8 mouse cellular contexts compared by ENCODE assay signal in genomic region chr8:86873151-86873550, GRCm38 (mm10). TPM values are rescaled to one million over a fixed set of nuclear protein-coding genes. Genes with fewer than 3 reads are reported as not detected.
DNase-seq lines count a peak whose midpoint lies in the region; ATAC-seq and TF ChIP-seq lines count a peak whose summit lies in the region.

No protein-coding gene starts in this region.

- no peak overlapping the region for H3K4me3 ChIP-seq in kidney, adult 2 months (ENCODE audit: insufficient read depth, low read depth, low read length)
- H3K4me3 ChIP-seq in intestine, embryonic 16.5 days (ENCODE audit: low read length) = no peak overlapping the region
- H3K4me3 ChIP-seq in myocyte = no peak overlapping the region

- 13% methylated on average over 2 of the region's 2 CpGs for WGBS in kidney, adult 2 months
- WGBS in intestine, embryonic 16.5 days = 45% methylated on average over 2 of the region's 2 CpGs

- H3K4me2 ChIP-seq in intestine, embryonic 16.5 days (ENCODE audit: low read depth, low read length) = no peak overlapping the region
- no peak overlapping the region for H3K4me2 ChIP-seq in myocyte (ENCODE audit: low read depth)

- H3K27me3 ChIP-seq in kidney, adult 2 months (replicated peaks; ENCODE audit: control insufficient read depth, insufficient read depth, low read length) = no peaks in the 10 kb centered on the region
- H3K27me3 ChIP-seq in intestine, embryonic 16.5 days (replicated peaks; ENCODE audit: control insufficient read depth, insufficient read depth, low read length) = no peaks in the 10 kb centered on the region
- H3K27me3 ChIP-seq in myocyte (ENCODE audit: control insufficient read depth, insufficient read depth, insufficient read length) = no peaks in the 10 kb centered on the region

- no peak overlapping the region for H3ac ChIP-seq in myocyte (ENCODE audit: control insufficient read depth, insufficient read length)

- H3K4me1 ChIP-seq in kidney, adult 2 months (ENCODE audit: control insufficient read depth, insufficient read depth, low read length) = peaks cover 13% of the 10 kb centered on the region
- peaks cover 20% of the 10 kb centered on the region for H3K4me1 ChIP-seq in intestine, embryonic 16.5 days (ENCODE audit: control insufficient read depth, insufficient read depth, low read length)

- peak; percentile 36 for ATAC-seq in common myeloid progenitor, adult 5-6 weeks (replicated peaks; ENCODE audit: low read depth, poor library complexity, severe bottlenecking)
- peak; percentile 71; the same call in 1 of the 2 replicates for ATAC-seq in intestine, embryonic 16.5 days
- ATAC-seq in activated CD4-positive, CD25-positive, alpha-beta regulatory T cell, adult 4 months = no peak

- H3K9ac ChIP-seq in intestine, embryonic 16.5 days (ENCODE audit: low read depth, low read length) = no peak overlapping the region

- no peak for TF ChIP-seq CTCF in kidney, adult 2 months (conservative IDR thresholded peaks at IDR 0.05; ENCODE audit: insufficient read depth, insufficient read length, low read depth, low read length)

- no peaks in the 10 kb centered on the region for H3K36me3 ChIP-seq in kidney, adult 2 months (ENCODE audit: control insufficient read depth, insufficient read depth, low read length)
- H3K36me3 ChIP-seq in intestine, embryonic 16.5 days (ENCODE audit: control insufficient read depth, insufficient read depth, low read length) = no peaks in the 10 kb centered on the region
- H3K36me3 ChIP-seq in myocyte (ENCODE audit: control insufficient read depth, insufficient read depth) = no peaks in the 10 kb centered on the region

- H3K9me3 ChIP-seq in intestine, embryonic 16.5 days (ENCODE audit: control insufficient read depth, low read length) = no peaks in the 10 kb centered on the region

- H3K79me2 ChIP-seq in myocyte (ENCODE audit: control insufficient read depth, insufficient read depth) = peaks cover 100% of the 10 kb centered on the region

- H3K27ac ChIP-seq in kidney, adult 2 months (ENCODE audit: insufficient read depth, low read depth, low read length) = no peak overlapping the region
- 0 out of 2 replicates have a peak overlapping the region, but pooled peaks have one; percentile 10 for H3K27ac ChIP-seq in intestine, embryonic 16.5 days (ENCODE audit: low read length)

- peak; percentile 62 for DNase-seq in kidney, adult 2 months
- no peak for DNase-seq in kidney, adult 11 months
- DNase-seq in Muller cell, postnatal 12 days (ENCODE audit: inconsistent ontology term) = peak; percentile 91
- DNase-seq in adrenal gland, adult 18-20 months (ENCODE audit: low spot score in 2 of 2) = no peak

- no peak for TF ChIP-seq POLR2A in kidney, adult 2 months (IDR thresholded peaks at IDR 0.05; ENCODE audit: low read depth, low read length)
- TF ChIP-seq POLR2A in myocyte (IDR thresholded peaks at IDR 0.05; ENCODE audit: insufficient read length, low read depth) = no peak

TF ChIP-seq in myocyte, 11 proteins besides CTCF, POLR2A, EP300 and RAD21:
- TF ChIP-seq CEBPB (IDR thresholded peaks at IDR 0.05; ENCODE audit: insufficient read depth, poor library complexity, severe bottlenecking) (peak; percentile 70; the same call in 1 of the 2 replicates), TCF12 (IDR thresholded peaks at IDR 0.05; ENCODE audit: insufficient read depth, poor library complexity, severe bottlenecking) (no peak)

RNA-seq across cellular contexts. Expression of gene N4bp1, which starts 11.9 kb away (rescaled TPM):
- 11.3 and 13.2 TPM in 2 replicates for polyA plus RNA-seq in kidney, adult 2 months (2012; rRNA removed)
- total RNA-seq in common myeloid progenitor, adult 5-6 weeks (2017) = 15.8 and 16.1 TPM in 2 replicates
- polyA plus RNA-seq in intestine, embryonic 16.5 days (2015; fragmentation: Nextera tagmentation; extraction: Ambion mirVana) = 4.9 and 5.8 TPM in 2 replicates
- polyA plus RNA-seq in myocyte (2012; fragmentation: generic; extraction: Trizol) = 7.6 TPM
- polyA plus RNA-seq in activated CD4-positive, CD25-positive, alpha-beta regulatory T cell, adult 4 months (2017; shearing (Covaris generic)) = 10 to 100 TPM in 1 of 2 experiments, 1 to 10 TPM in 1; 10.0 to 11.8 TPM
- total RNA-seq in adrenal gland, adult 18-20 months (2021) = 10 to 100 TPM; 25.4 to 42.8 TPM

Comparison
In these comparisons a context has a peak if more than half of its experiments do, and no peak if none do; other contexts are left out.
1. DNase-seq: peak in kidney, adult 2 months (single experiment) and Muller cell, postnatal 12 days (single experiment); none in kidney, adult 11 months (single experiment) and adrenal gland, adult 18-20 months (0 of 2).